In genomic region chr14:120137680-120138136, GRCm38 (mm10) we compare ENCODE assay signal across 9 mouse cellular contexts.
DNase-seq lines count a peak whose midpoint lies in the region; ATAC-seq lines count a peak whose summit lies in the region.
"Had no signal": no experiment of that assay in that cellular context is flagged by ENCODE, and none has a peak within 500 bp of the region (broad histone marks: within the 10 kb centered on the region; RNA-seq: fewer than 3 reads in every experiment).

No protein-coding gene starts in this region.

- H3K4me1 ChIP-seq in embryonic facial prominence, embryonic 13.5 days, result peaks cover 27% of the 10 kb centered on the region
- H3K4me1 ChIP-seq in limb, embryonic 10.5 days, result peaks cover 13% of the 10 kb centered on the region
- H3K4me1 ChIP-seq in midbrain, embryonic 12.5 days, result peaks cover 23% of the 10 kb centered on the region

- H3K4me2 ChIP-seq in embryonic facial prominence, embryonic 13.5 days, result peak overlapping the region; percentile 52
- H3K4me2 ChIP-seq in midbrain, embryonic 12.5 days (replicated peaks), result peak overlapping the region; percentile 49

- H3K27ac ChIP-seq in embryonic facial prominence, embryonic 13.5 days, result peak overlapping the region; percentile 83
- peak overlapping the region; percentile 77 for H3K27ac ChIP-seq in limb, embryonic 10.5 days
- no peak overlapping the region for H3K27ac ChIP-seq in midbrain, embryonic 12.5 days (replicated peaks)

- no peaks in the 10 kb centered on the region for H3K9me3 ChIP-seq in embryonic facial prominence, embryonic 13.5 days
- H3K9me3 ChIP-seq in limb, embryonic 10.5 days (replicated peaks), result no peaks in the 10 kb centered on the region
- H3K9me3 ChIP-seq in midbrain, embryonic 12.5 days, result no peaks in the 10 kb centered on the region

- peak; percentile 77 for ATAC-seq in embryonic facial prominence, embryonic 13.5 days (ENCODE audit: insufficient number of reproducible peaks, insufficient read depth, low FRiP score, low TSS enrichment, low read depth)
- peak; percentile 89 for ATAC-seq in midbrain, embryonic 12.5 days (ENCODE audit: low FRiP score, low read depth)

- peak overlapping the region; percentile 33 for H3K4me3 ChIP-seq in embryonic facial prominence, embryonic 13.5 days
- H3K4me3 ChIP-seq in limb, embryonic 10.5 days, result peak overlapping the region; percentile 41
- peak overlapping the region; percentile 27 for H3K4me3 ChIP-seq in midbrain, embryonic 12.5 days

- peak; percentile 75 for DNase-seq in 3T3-L1 (ENCODE audit: low read depth, low spot score)
- peak; percentile 87 to 90 for DNase-seq in adrenal gland, postnatal 4 days (ENCODE audit: low spot score in 2 of 2)
- DNase-seq in heart, adult 18-20 months, result peak; percentile 94 to 97
- DNase-seq in kidney, adult 18-20 months, result peak; percentile 92
- DNase-seq in limb, embryonic 10.5 days (ENCODE audit: low spot score), result peak; percentile 98
- DNase-seq in skeletal muscle tissue, adult 2 months (ENCODE audit: low read depth, low spot score), result peak; percentile 96

- H3K9ac ChIP-seq in embryonic facial prominence, embryonic 13.5 days, result peak overlapping the region; percentile 32; the same call in 1 of the 2 replicates
- no peak overlapping the region for H3K9ac ChIP-seq in midbrain, embryonic 12.5 days (replicated peaks)

- under 1% methylated on average over 21 of the region's 21 CpGs for whole genome bisulfite sequencing in embryonic facial prominence, embryonic 13.5 days
- WGBS in limb, embryonic 10.5 days, result 5% methylated on average over 21 of the region's 21 CpGs
- 1% methylated on average over 21 of the region's 21 CpGs for WGBS in midbrain, embryonic 12.5 days

- H3K36me3 ChIP-seq in embryonic facial prominence, embryonic 13.5 days, result no peaks in the 10 kb centered on the region
- no peaks in the 10 kb centered on the region for H3K36me3 ChIP-seq in limb, embryonic 10.5 days
- no peaks in the 10 kb centered on the region for H3K36me3 ChIP-seq in midbrain, embryonic 12.5 days
- H3K36me3 ChIP-seq: G1E had no signal

- no peaks in the 10 kb centered on the region for H3K27me3 ChIP-seq in embryonic facial prominence, embryonic 13.5 days
- no peaks in the 10 kb centered on the region for H3K27me3 ChIP-seq in limb, embryonic 10.5 days (ENCODE audit: low read depth, poor library complexity, severe bottlenecking)
- peaks cover 47% of the 10 kb centered on the region for H3K27me3 ChIP-seq in midbrain, embryonic 12.5 days
